9 mouse cellular contexts compared by ENCODE assay signal in genomic region chr16:8869715-8870114, GRCm38 (mm10). TPM values are rescaled to one million over a fixed set of nuclear protein-coding genes. Genes with fewer than 3 reads are reported as not detected.
DNase-seq lines count a peak whose midpoint lies in the region; ATAC-seq lines count a peak whose summit lies in the region.
"Had no signal": no experiment of that assay in that cellular context is flagged by ENCODE, and none has a peak within 500 bp of the region (broad histone marks: within the 10 kb centered on the region; RNA-seq: fewer than 3 reads in every experiment).

No protein-coding gene starts in this region.

- 37% methylated on average over 2 of the region's 2 CpGs for WGBS in hindbrain, embryonic 13.5 days

- no peak overlapping the region for H3K9ac ChIP-seq in hindbrain, embryonic 13.5 days
- H3K9ac ChIP-seq: lung, embryonic 15.5 days had no signal

- peaks cover 6% of the 10 kb centered on the region; the same call in 1 of the 2 replicates for H3K4me1 ChIP-seq in hindbrain, embryonic 13.5 days (replicated peaks)

- no peaks in the 10 kb centered on the region for H3K27me3 ChIP-seq in hindbrain, embryonic 13.5 days
- H3K27me3 ChIP-seq: lung, embryonic 15.5 days had no signal

- no peaks in the 10 kb centered on the region for H3K9me3 ChIP-seq in hindbrain, embryonic 13.5 days
- H3K9me3 ChIP-seq: lung, embryonic 15.5 days had no signal

- ATAC-seq in frontal cortex, adult (ENCODE audit: low TSS enrichment) = peak; percentile 79
- ATAC-seq in hindbrain, embryonic 13.5 days (ENCODE audit: low FRiP score) = peak; percentile 35; the same call in 1 of the 2 replicates
- peak; percentile 90 for ATAC-seq in megakaryocyte, adult 5-6 weeks (ENCODE audit: poor library complexity, severe bottlenecking)

- no peaks in the 10 kb centered on the region for H3K36me3 ChIP-seq in hindbrain, embryonic 13.5 days
- H3K36me3 ChIP-seq: lung, embryonic 15.5 days had no signal

- DNase-seq in NIH3T3 (ENCODE audit: low read depth) = peak; percentile 88
- peak; percentile 81 to 82 for DNase-seq in cerebellum, adult 18-20 months
- peak; percentile 71 to 75 for DNase-seq in layer of hippocampus, postnatal 14 days (ENCODE audit: low spot score in 2 of 2)
- peak; percentile 83 for DNase-seq in right cerebral cortex, adult 2 months (ENCODE audit: low spot score in 2 of 2)
- peak; percentile 58 to 68 for DNase-seq in urinary bladder, postnatal 36 days (ENCODE audit: low spot score in 2 of 2)

- no peak overlapping the region for H3K4me2 ChIP-seq in hindbrain, embryonic 13.5 days
- H3K4me2 ChIP-seq: lung, embryonic 15.5 days had no signal

- no peak overlapping the region for H3K27ac ChIP-seq in hindbrain, embryonic 13.5 days
- H3K27ac ChIP-seq: lung, embryonic 15.5 days had no signal

- H3K4me3 ChIP-seq in hindbrain, embryonic 13.5 days = no peak overlapping the region
- H3K4me3 ChIP-seq: lung, embryonic 15.5 days had no signal

RNA-seq across cellular contexts. Expression of gene 1810013L24Rik, which starts 39.8 kb away (rescaled TPM):
- 30.6 and 31.3 TPM in 2 replicates for polyA plus RNA-seq in hindbrain, embryonic 13.5 days (2015; fragmentation: Nextera tagmentation; extraction: Ambion mirVana)
- 100 to 1,000 TPM; 112 to 121 TPM for total RNA-seq in layer of hippocampus, postnatal 14 days (2021)
- 45.2 and 57.7 TPM in 2 replicates for total RNA-seq in megakaryocyte, adult 5-6 weeks (2015)
- total RNA-seq in megakaryocyte, adult 5-6 weeks (2017) = 48.3 and 56.3 TPM in 2 replicates

Comparison
In these comparisons a context has a peak if more than half of its experiments do, and no peak if none do; other contexts are left out.
1. ATAC-seq: peak in every context shown above with its lines; median percentile 90 in megakaryocyte, adult 5-6 weeks; 79 in frontal cortex, adult; 35 in hindbrain, embryonic 13.5 days.